Mouse (Mus musculus): ENCODE measurements around the gene Hdac4. TPM values are rescaled to one million over a fixed set of nuclear protein-coding genes. Genes with fewer than 3 reads are reported as not detected.

Hdac4 gene
- total RNA-seq, 2 experiments from 2014 or later: 3.1 to 3.4 TPM

DNA sequence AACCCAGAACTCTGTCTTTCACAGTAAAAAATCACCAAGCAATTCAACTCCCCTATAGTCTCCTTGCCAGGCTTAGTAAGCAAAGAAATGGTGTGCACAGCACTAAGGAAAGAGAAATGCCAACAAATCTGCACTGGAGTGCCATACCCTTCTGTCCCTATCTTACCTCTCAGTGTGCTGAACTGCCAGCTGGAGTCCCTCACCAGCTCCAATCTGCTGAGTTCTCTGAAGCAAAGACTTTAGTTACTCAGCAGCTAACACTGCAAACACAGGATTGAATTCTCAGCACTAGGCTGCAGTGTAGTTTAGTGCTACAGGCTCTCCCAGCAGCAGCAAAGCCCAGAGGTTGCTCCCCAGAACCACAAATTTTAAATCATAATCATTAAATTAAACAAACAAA is 151.5 kb downstream of the Hdac4 start:
- no peak for ATAC-seq (replicated peaks; ENCODE audit: low FRiP score, poor library complexity, severe bottlenecking)

DNA sequence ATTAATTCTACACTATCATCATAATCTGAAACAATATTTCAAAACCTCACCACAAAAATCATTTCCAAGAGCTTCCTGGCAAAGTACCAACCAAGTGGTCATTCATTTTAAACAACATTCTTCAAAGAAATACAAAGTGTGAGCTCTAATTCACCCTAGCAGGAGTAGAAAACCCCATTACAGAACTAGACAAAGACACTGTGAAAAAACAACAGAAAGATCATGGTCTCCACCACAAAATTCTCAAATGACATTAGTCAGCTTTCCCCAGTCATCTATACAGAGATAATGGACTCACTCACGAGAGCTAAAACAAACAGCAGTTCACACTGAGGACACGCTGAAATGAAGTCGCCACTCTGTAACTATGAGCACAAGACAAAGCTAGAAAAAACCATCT is 153.4 kb downstream of the Hdac4 start:
- ATAC-seq (replicated peaks; ENCODE audit: low FRiP score, poor library complexity, severe bottlenecking): no peak

DNA sequence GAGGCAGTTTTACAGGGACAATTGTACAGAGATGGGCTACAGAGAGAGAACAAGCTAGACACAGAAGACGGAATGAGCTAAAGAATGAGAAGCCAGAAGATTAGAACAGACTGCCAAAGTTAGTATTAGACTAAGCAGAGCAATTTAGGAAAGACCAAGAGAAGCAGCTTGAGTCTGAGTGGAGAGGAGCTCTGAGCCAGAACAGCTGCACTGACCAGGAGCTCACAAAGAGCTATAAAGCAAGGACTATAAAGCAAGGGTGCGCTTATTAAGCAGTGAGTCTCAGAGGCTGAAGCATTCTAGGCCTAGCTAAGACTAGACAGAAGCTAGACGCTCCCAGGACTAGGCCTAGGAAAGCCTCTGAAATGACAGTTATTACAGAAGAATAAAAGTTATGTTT is 154.2 kb downstream of the Hdac4 start:
- ATAC-seq (replicated peaks; ENCODE audit: low FRiP score, poor library complexity, severe bottlenecking): no peak

DNA sequence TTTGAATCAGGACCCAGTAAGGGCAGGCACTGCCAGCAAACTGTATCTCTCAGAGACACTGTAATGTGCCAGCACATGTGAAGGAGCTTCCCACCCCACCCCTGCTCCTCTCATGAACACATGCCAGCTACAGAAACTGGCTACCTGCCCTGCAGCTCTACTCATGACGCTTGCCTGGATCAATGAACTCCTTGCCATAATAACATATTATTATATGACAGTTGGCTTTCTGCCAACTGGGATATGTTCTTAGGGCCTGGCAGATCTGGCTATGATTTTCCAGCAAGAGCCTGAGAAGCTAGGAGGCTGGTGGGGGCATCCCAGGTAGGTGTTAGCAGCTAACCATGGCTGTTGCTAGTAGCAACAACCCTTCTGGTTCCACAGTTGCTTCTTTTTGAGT is 156.8 kb downstream of the Hdac4 start:
- ATAC-seq (replicated peaks; ENCODE audit: low FRiP score, poor library complexity, severe bottlenecking): no peak

DNA sequence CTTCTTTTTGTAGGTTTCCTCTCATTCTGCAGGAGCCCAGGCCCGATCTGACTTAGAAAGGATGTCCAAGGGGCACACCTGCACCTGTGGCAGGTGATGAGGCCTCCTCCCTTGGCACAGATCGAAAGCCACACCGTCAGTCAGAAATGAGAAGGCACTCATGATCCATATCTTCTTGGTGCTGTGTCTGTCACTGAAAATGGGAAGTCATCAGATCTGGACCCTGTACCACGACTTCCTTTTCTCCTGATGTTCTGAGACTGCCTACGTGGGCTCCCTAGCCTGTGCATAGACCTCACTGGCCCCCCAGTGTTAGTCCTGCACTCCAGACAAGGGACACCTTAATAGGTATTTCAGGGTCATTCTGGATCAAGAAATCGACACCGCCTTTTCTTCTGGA is 158.5 kb downstream of the Hdac4 start:
- ATAC-seq (replicated peaks; ENCODE audit: low FRiP score, poor library complexity, severe bottlenecking): no peak

DNA sequence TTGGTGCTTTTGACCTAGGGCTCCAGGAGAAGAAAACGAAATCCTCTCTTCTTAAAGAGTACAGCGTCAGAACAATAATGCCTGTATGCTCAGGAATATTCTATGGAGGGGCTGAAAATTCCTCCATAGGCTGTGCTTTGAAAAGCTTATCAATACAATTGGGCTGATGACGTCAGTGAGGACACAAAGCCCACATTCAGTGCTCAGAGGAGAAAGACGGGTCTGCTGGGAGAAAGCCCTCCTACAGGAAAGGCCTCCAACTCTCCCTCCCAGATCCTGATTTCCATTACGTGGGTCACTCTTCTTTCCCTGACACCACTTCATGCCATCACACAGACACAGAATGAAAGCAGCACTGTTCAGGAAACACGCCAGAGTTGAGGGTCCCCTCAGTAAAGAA is 159.7 kb downstream of the Hdac4 start:
- no peak for ATAC-seq (replicated peaks; ENCODE audit: low FRiP score, poor library complexity, severe bottlenecking)

DNA sequence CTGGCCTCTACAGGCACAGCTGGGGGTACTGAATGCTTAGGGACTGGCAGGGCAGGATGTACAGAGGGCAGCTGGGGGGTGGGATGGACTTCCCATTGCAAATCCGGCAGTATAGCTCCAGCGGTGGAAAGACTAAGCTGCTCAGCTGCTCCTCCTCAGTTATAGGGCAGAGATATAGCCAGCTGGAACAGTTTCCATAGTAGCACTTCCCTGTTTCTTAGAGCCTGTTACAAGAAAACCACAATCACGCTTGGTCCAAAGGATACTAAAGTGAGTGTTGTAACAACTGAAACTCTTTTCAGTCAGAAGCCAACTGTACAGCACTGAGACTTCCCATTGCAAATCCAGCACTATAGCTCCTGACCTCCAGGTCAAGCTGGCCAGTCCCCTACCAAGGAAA is 161.3 kb downstream of the Hdac4 start:
- no peak for ATAC-seq (replicated peaks; ENCODE audit: low FRiP score, poor library complexity, severe bottlenecking)

DNA sequence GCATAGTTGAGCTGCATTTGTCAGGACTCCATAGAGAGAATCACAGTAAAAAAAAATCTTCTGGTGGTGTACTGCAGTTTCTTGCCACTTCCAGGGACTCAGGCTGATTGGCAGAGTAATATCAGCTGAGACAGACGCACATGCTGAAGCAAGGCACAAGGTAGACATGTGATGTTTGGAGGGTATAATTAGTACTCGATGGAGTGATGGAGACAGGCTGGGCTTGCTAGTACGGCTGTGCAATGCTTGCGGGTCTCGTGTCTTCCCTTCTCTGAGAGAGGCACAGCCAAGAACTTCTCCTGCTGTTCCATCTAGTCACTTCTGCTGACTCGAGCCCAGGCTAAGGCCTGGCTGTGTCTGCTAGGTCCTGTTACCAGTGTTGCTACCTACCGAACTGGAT is 162.0 kb downstream of the Hdac4 start:
- no peak for ATAC-seq (replicated peaks; ENCODE audit: low FRiP score, poor library complexity, severe bottlenecking)

DNA sequence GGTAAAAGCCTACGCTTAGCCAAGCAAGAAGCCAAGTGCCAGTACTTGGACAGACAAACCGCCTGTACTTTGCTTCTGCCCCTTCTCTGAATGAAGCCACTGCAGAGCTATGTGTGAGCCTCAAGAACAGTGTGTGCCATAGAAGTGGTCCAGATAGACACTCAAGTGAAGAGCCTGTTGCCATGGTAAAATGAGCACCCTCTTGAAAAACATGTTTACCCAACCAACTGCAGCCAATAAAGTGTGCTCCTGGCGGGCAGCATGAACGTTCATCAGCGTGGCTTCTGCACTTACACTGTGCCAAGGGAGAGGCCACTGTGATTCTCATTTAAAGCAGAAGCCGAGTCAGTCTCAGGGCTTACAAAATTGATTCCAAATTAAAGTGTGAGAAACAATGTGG is 165.0 kb downstream of the Hdac4 start:
- ATAC-seq (replicated peaks; ENCODE audit: low FRiP score, poor library complexity, severe bottlenecking): no peak

DNA sequence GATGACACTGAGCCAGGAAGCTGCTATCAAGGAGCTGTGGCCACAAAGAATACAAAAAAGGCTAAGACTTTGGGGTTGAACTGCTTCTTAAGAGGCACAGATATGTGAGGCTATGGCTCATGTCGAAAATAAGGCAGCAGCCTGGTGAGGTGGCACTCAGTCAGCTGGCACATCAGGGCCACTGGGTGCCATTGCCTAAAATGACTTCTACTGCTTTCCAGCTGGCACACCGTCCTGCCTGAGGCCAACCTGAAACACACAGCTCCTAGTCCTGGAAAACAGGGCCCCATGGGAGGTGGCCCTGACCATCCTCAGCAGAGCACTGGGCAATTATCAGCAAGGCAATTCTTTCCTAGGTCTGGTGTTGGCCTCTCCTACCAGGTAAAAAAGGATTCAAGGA is 167.3 kb downstream of the Hdac4 start:
- ATAC-seq (replicated peaks; ENCODE audit: low FRiP score, poor library complexity, severe bottlenecking): no peak

DNA sequence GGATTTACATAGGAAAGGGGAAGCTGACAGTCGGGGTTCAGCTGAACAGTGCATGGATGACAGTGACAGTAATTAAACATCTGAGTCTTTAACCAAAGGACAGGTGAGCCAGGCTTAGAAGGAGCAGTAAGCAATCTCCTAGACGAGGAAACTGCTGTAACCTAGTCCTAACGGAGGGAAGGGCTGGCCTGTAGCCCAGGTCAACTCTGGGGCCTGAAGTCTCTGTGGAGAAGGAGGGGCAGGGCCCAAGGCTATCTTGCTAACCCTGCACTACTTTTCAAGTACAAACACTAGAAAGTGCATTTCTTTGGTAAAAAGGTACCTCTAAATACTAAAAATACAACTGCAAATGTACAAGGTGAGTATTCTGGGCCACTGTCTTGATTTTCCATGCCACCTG is 169.1 kb downstream of the Hdac4 start:
- ATAC-seq (replicated peaks; ENCODE audit: low FRiP score, poor library complexity, severe bottlenecking): no peak

DNA sequence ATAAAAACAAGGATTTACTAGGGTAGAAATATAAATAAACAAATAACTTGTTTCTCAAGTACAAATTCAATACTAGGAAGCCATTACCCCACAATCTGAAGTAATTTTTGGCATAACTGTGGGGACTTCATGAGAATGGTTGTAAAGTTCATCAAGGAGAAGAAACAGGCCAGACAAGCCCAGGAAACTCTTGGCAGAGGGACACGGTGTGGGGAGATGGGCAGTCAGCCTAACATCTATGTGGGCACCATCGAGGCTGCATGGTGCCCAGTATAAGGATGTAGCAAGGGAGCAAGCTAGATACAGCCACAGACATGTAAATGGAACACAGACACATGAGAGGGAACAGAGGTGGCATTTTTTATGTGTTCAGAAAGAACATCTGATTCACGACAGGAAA is 171.6 kb downstream of the Hdac4 start:
- ATAC-seq (replicated peaks; ENCODE audit: low FRiP score, poor library complexity, severe bottlenecking): no peak

DNA sequence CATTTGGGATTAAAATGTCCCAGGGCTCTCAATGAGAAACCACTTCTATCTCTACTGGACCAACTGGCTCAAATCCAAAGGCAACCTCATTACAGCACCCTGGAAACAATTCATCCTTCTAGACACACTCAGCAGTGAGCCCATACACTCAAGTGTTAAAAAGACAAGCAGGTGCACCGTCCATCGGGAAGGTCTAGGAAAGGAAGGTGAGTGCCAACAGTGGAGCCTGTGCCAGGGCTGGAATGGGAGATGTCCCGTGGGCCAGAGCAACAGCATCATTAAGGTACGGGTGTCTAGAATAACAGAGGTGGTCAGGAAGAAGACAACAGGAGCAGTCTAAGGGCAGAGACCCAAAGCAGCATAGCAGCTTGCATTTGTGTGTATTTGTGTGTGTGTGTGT is 173.5 kb downstream of the Hdac4 start:
- no peak for ATAC-seq (replicated peaks; ENCODE audit: low FRiP score, poor library complexity, severe bottlenecking)

DNA sequence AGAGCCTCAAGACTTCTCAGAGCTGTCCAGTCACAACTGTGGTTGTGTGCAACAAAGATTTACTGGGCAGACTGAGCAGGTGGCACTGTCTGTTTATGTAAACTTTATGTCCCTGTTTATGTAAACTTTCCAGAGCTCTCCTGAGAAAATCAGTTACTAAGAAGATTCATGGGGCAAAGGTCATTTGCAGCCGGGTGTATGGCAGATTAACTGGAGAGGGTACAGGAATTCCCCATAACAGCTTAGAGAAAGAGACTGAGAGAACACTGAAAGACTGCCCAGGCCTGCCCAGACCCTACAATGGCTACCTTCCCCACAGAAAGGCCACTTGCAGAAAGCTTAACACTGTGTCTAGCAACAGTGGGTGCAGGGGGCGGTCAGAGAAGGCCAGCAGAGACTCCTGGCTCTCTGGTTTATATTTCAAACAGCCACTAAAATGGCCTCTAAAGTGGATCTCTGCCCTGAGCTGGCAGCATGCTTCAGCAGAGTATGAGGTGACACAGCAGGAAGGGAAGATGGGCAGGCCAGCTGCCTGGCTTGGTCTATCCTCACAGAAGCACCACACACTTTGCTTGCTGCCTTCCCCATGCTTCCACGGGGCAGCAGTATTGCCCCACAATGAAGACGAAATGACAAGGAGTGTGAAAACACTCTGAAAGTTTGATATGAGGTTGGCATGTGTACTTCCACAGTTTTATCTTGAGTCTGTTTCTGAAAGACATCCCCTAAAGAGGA is 179.4 kb downstream of the Hdac4 start:
- ATAC-seq (replicated peaks; ENCODE audit: low FRiP score, poor library complexity, severe bottlenecking): no peak

DNA sequence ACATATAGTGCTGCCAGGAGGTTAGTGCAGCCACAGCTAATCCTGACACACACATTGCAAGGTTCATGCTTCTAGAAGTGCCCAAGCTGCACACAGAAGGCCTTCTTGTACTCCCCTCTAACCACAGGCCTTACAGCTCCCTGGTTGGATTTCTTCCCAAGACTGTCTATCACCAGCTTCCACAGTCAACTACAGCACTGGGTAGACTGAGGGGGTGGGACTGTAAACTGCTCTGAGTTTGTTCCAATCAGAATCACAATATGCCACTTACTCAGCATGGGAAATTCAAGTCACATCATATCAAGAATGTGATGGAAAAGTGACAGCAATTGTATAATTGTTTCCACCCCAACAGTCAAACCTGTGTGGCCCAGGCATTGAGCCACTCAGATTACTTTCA is 180.2 kb downstream of the Hdac4 start:
- no peak for ATAC-seq (replicated peaks; ENCODE audit: low FRiP score, poor library complexity, severe bottlenecking)

DNA sequence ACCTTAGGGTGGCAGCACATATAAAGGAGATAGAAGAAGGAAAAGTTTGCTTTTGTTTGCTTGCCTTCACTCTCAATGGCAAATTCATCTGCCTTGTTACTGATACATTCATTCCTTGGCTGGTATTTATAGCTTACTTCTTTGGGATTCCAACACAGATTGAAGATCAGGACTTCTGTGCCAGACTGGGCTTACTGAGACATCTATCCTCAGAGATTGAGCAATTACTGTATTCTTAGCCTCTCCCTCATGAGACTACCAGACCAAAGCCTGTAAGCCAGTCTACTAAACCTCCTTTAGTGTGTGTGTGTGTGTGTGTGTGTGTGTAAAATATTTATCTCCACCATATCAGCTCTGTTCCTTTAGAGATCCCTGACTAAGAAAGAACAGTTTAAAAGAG is 181.0 kb downstream of the Hdac4 start:
- no peak for ATAC-seq (replicated peaks; ENCODE audit: low FRiP score, poor library complexity, severe bottlenecking)

DNA sequence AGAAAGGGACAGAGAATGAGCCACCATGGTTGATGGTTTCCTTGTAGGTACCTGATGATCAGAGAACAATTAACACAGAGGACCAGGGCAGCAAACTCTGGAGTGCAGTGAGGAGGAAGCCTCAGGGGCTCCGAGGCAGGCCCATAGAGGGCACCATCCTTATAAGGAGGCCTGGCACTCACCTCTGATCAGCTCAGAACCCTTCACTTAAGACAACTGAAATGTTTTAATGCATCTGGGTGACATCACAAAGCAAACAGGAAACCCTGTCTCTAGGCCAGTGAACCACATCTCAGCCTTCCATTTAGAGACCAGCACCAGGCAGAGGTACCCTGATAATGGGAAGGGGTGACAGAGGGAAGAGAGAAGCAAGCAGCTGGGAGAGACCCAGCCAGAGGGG is 188.8 kb downstream of the Hdac4 start:
- ATAC-seq (replicated peaks; ENCODE audit: low FRiP score, poor library complexity, severe bottlenecking): no peak

DNA sequence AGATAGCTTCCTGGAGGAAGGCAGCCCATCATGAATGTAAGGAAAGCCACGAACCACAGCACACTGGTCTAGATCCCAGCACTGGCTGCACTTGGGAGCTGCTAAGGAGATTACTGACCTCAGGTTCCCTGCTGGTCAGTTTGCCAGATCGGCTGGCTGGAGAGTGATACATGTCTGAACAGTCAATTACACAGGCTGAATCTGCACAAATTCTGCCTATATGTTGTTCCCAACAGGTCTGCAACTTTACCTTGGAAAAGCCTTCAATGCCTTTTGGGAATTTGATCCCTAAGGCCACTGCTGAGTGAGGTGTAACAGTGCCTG is 189.9 kb downstream of the Hdac4 start:
- no peak for ATAC-seq (replicated peaks; ENCODE audit: low FRiP score, poor library complexity, severe bottlenecking)

DNA sequence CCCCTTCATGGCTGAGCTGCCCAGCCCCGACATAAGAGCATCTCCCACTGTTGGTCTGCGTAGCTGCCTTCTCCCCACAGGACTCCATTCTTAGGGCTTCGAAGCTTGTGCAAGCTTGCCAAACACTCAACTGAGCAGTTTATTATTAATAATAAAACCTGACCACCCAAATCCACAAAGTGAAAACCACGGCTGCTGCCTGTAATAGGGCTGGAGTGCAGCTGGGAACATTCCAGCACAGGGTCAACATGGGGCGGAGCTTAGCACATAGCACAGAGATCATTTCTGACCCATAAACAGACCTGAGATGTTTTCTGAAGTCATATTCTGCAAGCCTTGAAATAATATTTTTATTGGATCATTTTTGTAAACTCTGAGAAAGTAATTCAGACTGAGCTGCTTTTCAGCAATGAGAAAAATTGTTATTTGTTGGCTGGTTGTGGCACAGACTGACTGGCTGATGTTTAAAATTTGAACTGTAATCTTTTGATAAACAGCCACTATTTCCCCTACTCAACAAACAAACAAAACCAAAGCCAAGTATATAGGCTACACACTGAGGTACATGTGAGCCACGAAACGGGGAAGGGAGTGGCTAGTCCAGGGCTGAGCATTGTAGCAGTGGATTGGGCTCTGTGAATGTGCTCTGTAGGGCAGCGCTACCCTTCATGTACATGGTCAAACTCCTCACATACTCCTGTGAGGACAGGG is 190.4 kb downstream of the Hdac4 start:
- no peak for ATAC-seq (replicated peaks; ENCODE audit: low FRiP score, poor library complexity, severe bottlenecking)

DNA sequence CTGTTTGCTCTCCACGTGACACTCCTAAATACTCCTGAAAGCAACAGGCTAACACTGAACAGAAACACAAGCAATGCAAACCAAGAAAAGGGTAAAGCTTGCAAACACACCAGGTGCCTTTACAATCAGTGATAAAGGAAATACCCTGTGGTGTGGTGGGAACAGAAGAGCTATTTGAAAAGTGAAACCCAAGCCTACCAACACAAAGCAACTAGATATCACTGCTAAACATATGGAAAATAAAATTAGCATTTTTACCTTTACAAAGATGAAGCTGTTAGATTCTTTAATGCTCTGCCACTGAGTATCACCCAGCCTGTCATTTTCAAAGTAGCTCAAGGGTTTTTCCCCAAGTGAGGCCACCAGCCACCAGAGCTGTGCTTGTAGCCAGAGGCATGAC is 191.4 kb downstream of the Hdac4 start:
- no peak for ATAC-seq (replicated peaks; ENCODE audit: low FRiP score, poor library complexity, severe bottlenecking)

DNA sequence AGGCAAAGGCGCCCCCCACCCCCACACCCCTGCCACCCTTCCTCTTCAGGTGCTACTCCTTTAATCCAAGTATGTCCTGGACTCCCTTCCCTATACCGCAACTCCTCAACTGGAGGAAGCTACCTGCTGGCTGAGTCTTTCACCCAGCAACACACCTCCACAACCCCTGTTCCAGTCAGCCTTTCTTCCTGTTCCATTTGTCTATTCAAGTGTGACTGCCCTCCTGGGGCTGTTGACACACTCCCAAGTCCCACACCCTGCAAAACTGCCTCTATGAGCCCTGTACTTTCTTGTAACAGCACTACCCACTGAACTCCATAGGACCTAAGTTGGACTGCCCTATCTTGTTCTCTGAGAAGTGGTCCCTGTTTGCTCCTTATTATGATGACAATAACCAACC is 195.3 kb downstream of the Hdac4 start:
- ATAC-seq (replicated peaks; ENCODE audit: low FRiP score, poor library complexity, severe bottlenecking): no peak

DNA sequence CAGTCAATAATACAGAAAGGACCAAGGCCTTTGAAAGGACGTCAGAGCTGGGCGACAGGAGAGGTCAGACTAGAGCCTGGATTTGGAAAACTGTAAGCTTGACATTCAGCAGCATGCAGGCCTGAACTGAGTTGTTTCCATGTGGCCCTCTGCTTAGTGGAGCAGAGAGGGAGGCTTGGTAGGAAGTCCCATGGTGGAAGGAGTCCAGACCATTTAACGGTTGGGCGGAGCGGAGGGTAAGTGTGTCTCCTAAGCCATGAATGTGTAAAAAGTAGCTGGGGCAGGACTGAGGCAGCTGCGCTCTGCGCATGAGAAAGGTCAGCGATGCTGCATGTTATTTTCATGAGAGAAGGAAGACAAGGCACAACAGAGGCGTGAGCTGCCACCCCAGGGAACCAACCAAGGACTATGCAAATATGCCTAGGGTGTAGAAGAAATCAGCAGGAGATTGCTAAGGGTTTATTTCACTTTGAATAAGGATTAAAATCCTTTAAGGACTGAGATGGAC is 201.8 kb downstream of the Hdac4 start:
- no peak for ATAC-seq (replicated peaks; ENCODE audit: low FRiP score, poor library complexity, severe bottlenecking)
